Mouse (Mus musculus): Measurements from ENCODE around the gene P4ha1. TPM values are rescaled to one million over a fixed set of nuclear protein-coding genes. Genes with fewer than 3 reads are reported as not detected.

Gene P4ha1
- polyA plus RNA-seq, 1 experiment from 2014 or later = 46.6 TPM

DNA sequence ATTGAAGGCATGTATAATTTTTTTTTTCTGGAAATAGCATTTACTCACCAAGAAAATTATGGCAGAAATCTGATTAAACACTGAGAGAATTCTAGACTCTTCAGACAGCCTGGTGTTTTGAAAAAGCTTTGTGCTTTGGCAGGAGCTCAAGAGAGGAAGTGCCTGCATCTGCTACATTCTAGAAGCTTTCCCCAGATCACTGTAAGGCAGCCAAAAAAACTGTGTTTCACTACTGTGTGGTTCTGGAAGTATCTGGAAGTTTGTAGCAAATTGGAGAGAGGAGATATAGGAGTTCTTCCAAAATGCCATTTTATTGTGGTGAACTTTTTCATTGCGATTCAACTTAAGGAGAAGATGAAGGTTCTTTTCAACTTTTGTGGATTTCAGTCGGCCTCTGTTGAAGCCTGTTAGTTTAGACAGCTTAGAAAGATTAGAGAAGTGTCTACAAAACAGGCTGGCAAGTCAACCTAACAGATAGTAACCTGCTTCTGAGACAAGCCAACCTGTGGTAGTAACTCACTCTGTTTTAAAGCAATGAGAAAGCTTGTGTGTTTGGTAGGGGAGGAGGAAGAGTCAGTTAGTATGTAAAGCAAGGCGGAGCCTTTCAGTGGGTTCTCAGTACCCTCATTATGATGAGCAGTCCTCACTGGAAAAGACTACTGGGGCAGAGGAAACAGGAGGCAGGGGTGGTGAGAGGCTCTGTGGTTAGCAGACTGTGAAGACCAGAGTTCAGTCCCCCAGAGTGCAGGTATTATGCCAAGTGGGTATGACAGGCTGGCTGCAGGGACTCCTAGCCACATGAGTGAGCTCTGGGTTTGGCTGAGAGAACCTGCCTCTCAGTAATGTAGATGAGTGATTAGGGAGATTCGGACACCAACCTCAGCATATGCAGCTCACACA, 12.1 kb downstream of the P4ha1 start:
- Histone ChIP-seq H3K27ac (replicated peaks in 1 of 2; ENCODE audit: control insufficient read depth in 1 of 2, insufficient read depth in 1 of 2, low read depth in 2 of 2, low read length in 2 of 2) (peak overlapping the region; percentile 4 to 61), H3K4me1 (ENCODE audit: control insufficient read depth in 2 of 2, insufficient read depth in 2 of 2, low read length in 2 of 2) (peaks cover 9 to 27% of the 10 kb centered on the region in 2 experiments), H3K4me3 (ENCODE audit: control insufficient read depth in 1 of 2, insufficient read depth in 1 of 2, low read depth in 1 of 2, low read length in 2 of 2) (no peak overlapping the region), H3K9me3 (ENCODE audit: control insufficient read depth, low read length) (no peaks in the 10 kb centered on the region), H3K36me3 (ENCODE audit: control insufficient read depth, insufficient read depth, low read length) (peaks cover 30% of the 10 kb centered on the region), H3K9ac (ENCODE audit: low read length) (no peak overlapping the region), H3K4me2 (ENCODE audit: low read length) (no peak overlapping the region), H3K27me3 (ENCODE audit: control insufficient read depth, insufficient read depth, low read length) (no peaks in the 10 kb centered on the region)
- 62% methylated on average over 4 of the region's 4 CpGs for WGBS
- ATAC-seq (ENCODE audit: insufficient number of reproducible peaks, insufficient read depth, low FRiP score, low read depth) = no peak

DNA sequence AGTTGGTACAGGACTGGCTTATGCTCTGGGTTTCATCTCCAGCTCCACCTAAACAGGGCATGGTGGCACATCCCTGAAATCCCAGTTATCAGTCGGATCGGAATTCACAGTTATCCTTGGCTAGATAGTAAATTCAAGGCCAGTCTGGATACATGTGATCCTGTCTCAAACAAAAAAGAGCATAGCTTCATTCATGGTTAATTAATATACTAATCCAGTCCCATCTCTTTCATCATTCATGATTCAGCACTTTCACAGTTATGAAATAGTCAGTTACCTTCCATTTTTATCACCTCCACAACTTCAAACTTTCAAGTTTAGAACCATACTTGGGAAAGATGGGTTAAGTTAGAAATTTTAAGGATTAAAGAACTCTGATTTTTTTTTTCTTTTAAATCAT, 13.0 kb downstream of the P4ha1 start:
- Histone ChIP-seq H3K27me3 (ENCODE audit: control insufficient read depth, insufficient read depth, low read length) (no peaks in the 10 kb centered on the region), H3K9me3 (ENCODE audit: control insufficient read depth, low read length) (no peaks in the 10 kb centered on the region), H3K36me3 (ENCODE audit: control insufficient read depth, insufficient read depth, low read length) (peaks cover 40% of the 10 kb centered on the region), H3K27ac (replicated peaks in 1 of 2; ENCODE audit: control insufficient read depth in 1 of 2, insufficient read depth in 1 of 2, low read depth in 2 of 2, low read length in 2 of 2) (no peak overlapping the region), H3K4me3 (ENCODE audit: control insufficient read depth in 1 of 2, insufficient read depth in 1 of 2, low read depth in 1 of 2, low read length in 2 of 2) (no peak overlapping the region), H3K4me2 (ENCODE audit: low read length) (no peak overlapping the region), H3K4me1 (ENCODE audit: control insufficient read depth in 2 of 2, insufficient read depth in 2 of 2, low read length in 2 of 2) (peaks cover 7 to 24% of the 10 kb centered on the region in 2 experiments), H3K9ac (ENCODE audit: low read length) (no peak overlapping the region)
- 69% methylated on average over 2 of the region's 2 CpGs for WGBS
- ATAC-seq (ENCODE audit: insufficient number of reproducible peaks, insufficient read depth, low FRiP score, low read depth) = no peak

DNA sequence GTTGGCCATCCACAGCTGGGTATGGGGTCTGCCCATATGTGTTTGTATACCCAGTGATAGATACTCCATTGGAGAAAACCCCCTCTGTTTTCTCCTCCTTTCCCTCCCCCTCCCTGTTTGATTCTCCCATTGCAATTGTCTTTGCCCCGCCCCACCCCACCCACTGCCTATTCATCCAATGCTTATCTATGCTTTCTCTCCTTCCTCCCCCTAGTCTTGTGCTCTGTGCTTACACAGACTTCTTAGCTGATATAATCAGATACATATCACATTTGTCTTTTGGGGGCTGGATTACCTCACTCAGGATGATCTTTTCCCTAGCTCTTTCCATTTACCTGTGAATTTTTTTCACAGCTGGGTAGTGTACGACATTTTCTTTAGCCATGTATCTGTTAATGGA, 23.5 kb downstream of the P4ha1 start:
- H3K36me3 ChIP-seq (ENCODE audit: control insufficient read depth, insufficient read depth, low read length) = peaks cover 93% of the 10 kb centered on the region
- WGBS = 86% methylated on average over 2 of the region's 2 CpGs
- no peak overlapping the region for H3K27ac ChIP-seq (replicated peaks in 1 of 2; ENCODE audit: control insufficient read depth in 1 of 2, insufficient read depth in 1 of 2, low read depth in 2 of 2, low read length in 2 of 2)

DNA sequence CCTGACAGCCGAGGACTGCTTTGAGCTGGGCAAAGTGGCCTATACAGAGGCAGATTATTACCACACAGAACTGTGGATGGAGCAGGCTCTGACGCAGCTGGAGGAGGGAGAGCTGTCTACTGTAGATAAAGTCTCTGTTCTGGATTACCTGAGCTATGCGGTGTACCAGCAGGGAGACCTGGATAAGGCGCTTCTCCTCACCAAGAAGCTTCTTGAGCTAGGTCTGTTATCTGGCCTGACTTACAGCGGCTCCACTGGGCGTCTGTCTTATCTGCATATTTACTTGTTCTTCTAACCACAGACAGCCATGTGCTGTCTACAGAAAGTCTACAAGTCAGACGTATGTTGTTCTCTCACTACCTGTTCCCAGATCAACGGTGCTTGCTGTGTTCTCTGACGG, 25.1 kb downstream of the P4ha1 start:
- Histone ChIP-seq H3K36me3 (ENCODE audit: control insufficient read depth, insufficient read depth, low read length) (peaks cover 96% of the 10 kb centered on the region), H3K9me3 (ENCODE audit: control insufficient read depth, low read length) (0 out of 2 replicates have a peak, but pooled peaks cover 3% of the 10 kb centered on the region), H3K4me3 (ENCODE audit: control insufficient read depth in 1 of 2, insufficient read depth in 1 of 2, low read depth in 1 of 2, low read length in 2 of 2) (no peak overlapping the region), H3K9ac (ENCODE audit: low read length) (no peak overlapping the region), H3K4me1 (ENCODE audit: control insufficient read depth in 2 of 2, insufficient read depth in 2 of 2, low read length in 2 of 2) (no peaks in the 10 kb centered on the region), H3K4me2 (ENCODE audit: low read length) (no peak overlapping the region), H3K27ac (replicated peaks in 1 of 2; ENCODE audit: control insufficient read depth in 1 of 2, insufficient read depth in 1 of 2, low read depth in 2 of 2, low read length in 2 of 2) (no peak overlapping the region), H3K27me3 (ENCODE audit: control insufficient read depth, insufficient read depth, low read length) (no peaks in the 10 kb centered on the region)
- 70% methylated on average over 9 of the region's 9 CpGs for WGBS
- no peak for ATAC-seq (ENCODE audit: insufficient number of reproducible peaks, insufficient read depth, low FRiP score, low read depth)

More for the DNA sequence above, 23.5 kb downstream of the P4ha1 start:
- Histone ChIP-seq H3K9ac (ENCODE audit: low read length) (no peak overlapping the region), H3K4me3 (ENCODE audit: control insufficient read depth in 1 of 2, insufficient read depth in 1 of 2, low read depth in 1 of 2, low read length in 2 of 2) (no peak overlapping the region), H3K27me3 (ENCODE audit: control insufficient read depth, insufficient read depth, low read length) (no peaks in the 10 kb centered on the region), H3K9me3 (ENCODE audit: control insufficient read depth, low read length) (0 out of 2 replicates have a peak, but pooled peaks cover 3% of the 10 kb centered on the region), H3K4me2 (ENCODE audit: low read length) (no peak overlapping the region), H3K4me1 (ENCODE audit: control insufficient read depth in 2 of 2, insufficient read depth in 2 of 2, low read length in 2 of 2) (no peaks in the 10 kb centered on the region)
- no peak for ATAC-seq (ENCODE audit: insufficient number of reproducible peaks, insufficient read depth, low FRiP score, low read depth)

DNA sequence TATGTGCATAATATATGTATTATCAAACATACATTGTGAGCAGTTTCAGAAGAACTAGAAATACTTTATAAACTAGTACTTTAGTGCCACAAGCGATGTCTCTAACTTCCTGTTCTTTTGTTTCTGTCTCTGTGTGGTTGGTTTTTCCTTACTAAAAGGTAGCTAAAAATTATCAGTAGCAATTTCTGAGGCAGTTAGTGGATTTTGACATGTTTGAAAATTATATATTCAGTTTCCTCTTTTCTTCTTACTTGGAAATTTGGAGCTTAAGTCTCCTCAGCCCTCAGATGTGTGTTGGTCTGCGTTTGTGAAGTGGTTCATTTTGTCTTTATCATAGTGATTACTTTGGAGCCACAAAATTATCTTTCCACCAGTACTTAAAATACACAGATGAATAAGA, 26.4 kb downstream of the P4ha1 start:
- no peak overlapping the region for H3K27ac ChIP-seq (replicated peaks in 1 of 2; ENCODE audit: control insufficient read depth in 1 of 2, insufficient read depth in 1 of 2, low read depth in 2 of 2, low read length in 2 of 2)
- WGBS = 83% methylated on average over 2 of the region's 2 CpGs
- no peaks in the 10 kb centered on the region for H3K27me3 ChIP-seq (ENCODE audit: control insufficient read depth, insufficient read depth, low read length)
- 0 out of 2 replicates have a peak, but pooled peaks cover 3% of the 10 kb centered on the region for H3K9me3 ChIP-seq (ENCODE audit: control insufficient read depth, low read length)
- no peak overlapping the region for H3K4me2 ChIP-seq (ENCODE audit: low read length)
- no peak for ATAC-seq (ENCODE audit: insufficient number of reproducible peaks, insufficient read depth, low FRiP score, low read depth)
- no peak overlapping the region for H3K4me3 ChIP-seq (ENCODE audit: control insufficient read depth in 1 of 2, insufficient read depth in 1 of 2, low read depth in 1 of 2, low read length in 2 of 2)
- no peak overlapping the region for H3K9ac ChIP-seq (ENCODE audit: low read length)
- H3K36me3 ChIP-seq (ENCODE audit: control insufficient read depth, insufficient read depth, low read length) = peaks cover 96% of the 10 kb centered on the region
- no peaks in the 10 kb centered on the region for H3K4me1 ChIP-seq (ENCODE audit: control insufficient read depth in 2 of 2, insufficient read depth in 2 of 2, low read length in 2 of 2)

DNA sequence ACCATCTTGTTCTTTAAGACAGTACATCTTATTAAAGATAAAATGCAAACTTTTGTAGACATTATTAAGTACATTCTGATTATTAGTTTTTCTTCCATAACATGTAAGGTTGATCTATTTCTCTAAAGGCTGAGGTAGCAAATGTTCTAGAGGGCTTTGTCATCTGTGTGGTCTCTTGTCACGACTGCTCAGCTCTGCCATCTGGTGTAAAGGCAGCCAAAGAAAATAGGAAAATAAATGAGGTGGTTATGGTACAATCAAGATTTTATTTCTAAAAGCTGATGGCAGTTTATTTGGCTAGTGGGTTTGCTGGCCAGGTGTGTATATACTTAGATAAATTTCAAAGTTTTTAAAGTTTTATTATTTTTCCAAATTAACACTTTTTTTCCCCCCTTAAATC, 30.0 kb downstream of the P4ha1 start:
- Histone ChIP-seq H3K9me3 (ENCODE audit: control insufficient read depth, low read length) (0 out of 2 replicates have a peak, but pooled peaks cover 3% of the 10 kb centered on the region), H3K27me3 (ENCODE audit: control insufficient read depth, insufficient read depth, low read length) (no peaks in the 10 kb centered on the region), H3K4me2 (ENCODE audit: low read length) (no peak overlapping the region), H3K27ac (replicated peaks in 1 of 2; ENCODE audit: control insufficient read depth in 1 of 2, insufficient read depth in 1 of 2, low read depth in 2 of 2, low read length in 2 of 2) (no peak overlapping the region), H3K4me3 (ENCODE audit: control insufficient read depth in 1 of 2, insufficient read depth in 1 of 2, low read depth in 1 of 2, low read length in 2 of 2) (no peak overlapping the region), H3K9ac (ENCODE audit: low read length) (no peak overlapping the region), H3K36me3 (ENCODE audit: control insufficient read depth, insufficient read depth, low read length) (peaks cover 89% of the 10 kb centered on the region), H3K4me1 (ENCODE audit: control insufficient read depth in 2 of 2, insufficient read depth in 2 of 2, low read length in 2 of 2) (no peaks in the 10 kb centered on the region)
- no peak for ATAC-seq (ENCODE audit: insufficient number of reproducible peaks, insufficient read depth, low FRiP score, low read depth)
- 50% methylated on average over 1 of the region's 1 CpGs for WGBS

DNA sequence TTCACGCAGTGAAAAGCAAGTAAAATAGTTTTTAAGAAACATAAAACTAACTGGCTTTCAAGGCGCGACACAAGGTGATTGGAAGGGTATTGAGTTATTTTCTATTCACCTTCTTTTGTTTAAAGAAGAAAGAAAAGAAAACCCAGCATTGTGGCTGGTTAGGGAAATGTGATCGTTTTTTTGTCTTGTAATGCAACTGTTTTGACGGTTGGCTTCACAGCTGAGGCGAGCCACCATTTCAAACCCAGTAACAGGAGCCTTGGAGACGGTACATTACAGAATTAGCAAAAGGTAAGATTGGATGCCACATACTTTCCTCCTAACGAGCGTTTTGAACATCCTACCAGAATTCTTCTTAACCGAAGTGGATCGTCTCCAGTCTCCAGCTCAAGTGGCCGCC, 31.0 kb downstream of the P4ha1 start:
- Histone ChIP-seq H3K36me3 (ENCODE audit: control insufficient read depth, insufficient read depth, low read length) (peaks cover 84% of the 10 kb centered on the region), H3K4me2 (ENCODE audit: low read length) (no peak overlapping the region), H3K4me3 (ENCODE audit: control insufficient read depth in 1 of 2, insufficient read depth in 1 of 2, low read depth in 1 of 2, low read length in 2 of 2) (no peak overlapping the region), H3K9ac (ENCODE audit: low read length) (no peak overlapping the region), H3K9me3 (ENCODE audit: control insufficient read depth, low read length) (0 out of 2 replicates have a peak, but pooled peaks cover 3% of the 10 kb centered on the region), H3K27me3 (ENCODE audit: control insufficient read depth, insufficient read depth, low read length) (no peaks in the 10 kb centered on the region), H3K27ac (replicated peaks in 1 of 2; ENCODE audit: control insufficient read depth in 1 of 2, insufficient read depth in 1 of 2, low read depth in 2 of 2, low read length in 2 of 2) (no peak overlapping the region), H3K4me1 (ENCODE audit: control insufficient read depth in 2 of 2, insufficient read depth in 2 of 2, low read length in 2 of 2) (no peaks in the 10 kb centered on the region)
- ATAC-seq (ENCODE audit: insufficient number of reproducible peaks, insufficient read depth, low FRiP score, low read depth) = no peak
- 89% methylated on average over 12 of the region's 12 CpGs for WGBS

Measured in heart, embryonic 14.5 days (tissue).